Mouse (Mus musculus) CH12F3 (cell line): ENCODE measurements around the gene E130114P18Rik.

Experiments
- in situ Hi-C: fragments of 300-500 bp; cut with MboI; formaldehyde crosslinking; loops from 2 replicates; pipeline ENCODE4 v1.14.3; 2020; ENCODE audit warnings: low sequenced_read_pairs

E130114P18Rik gene

DNA sequence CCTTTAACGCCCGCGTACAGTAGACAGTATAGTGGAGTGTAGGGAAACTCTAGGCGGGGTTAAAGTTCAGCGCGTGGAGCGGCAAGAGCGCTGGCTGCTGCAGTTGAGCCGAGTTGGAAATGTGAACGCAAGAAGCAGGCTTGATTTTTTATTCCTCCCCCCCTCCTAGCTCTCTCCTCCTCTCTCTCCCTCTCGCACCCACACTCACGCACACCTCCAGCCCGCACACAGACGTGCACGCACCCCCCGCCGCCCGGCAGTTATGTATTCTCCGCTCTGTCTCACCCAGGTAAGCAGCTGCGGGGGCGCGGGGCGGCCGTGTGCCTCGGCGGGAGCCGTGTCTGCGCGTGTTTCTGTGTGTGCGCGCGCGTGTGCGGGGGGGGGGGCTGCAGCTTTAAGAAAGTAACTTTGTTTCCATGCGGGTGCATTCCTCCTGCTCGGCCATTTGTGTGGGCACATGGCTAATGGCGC, at the start of gene E130114P18Rik:
Gene E130114P18Rik (minus strand): TSS at position 373 of the 471 bp plus-strand sequence.
- in situ Hi-C loops: no loop called here

DNA sequence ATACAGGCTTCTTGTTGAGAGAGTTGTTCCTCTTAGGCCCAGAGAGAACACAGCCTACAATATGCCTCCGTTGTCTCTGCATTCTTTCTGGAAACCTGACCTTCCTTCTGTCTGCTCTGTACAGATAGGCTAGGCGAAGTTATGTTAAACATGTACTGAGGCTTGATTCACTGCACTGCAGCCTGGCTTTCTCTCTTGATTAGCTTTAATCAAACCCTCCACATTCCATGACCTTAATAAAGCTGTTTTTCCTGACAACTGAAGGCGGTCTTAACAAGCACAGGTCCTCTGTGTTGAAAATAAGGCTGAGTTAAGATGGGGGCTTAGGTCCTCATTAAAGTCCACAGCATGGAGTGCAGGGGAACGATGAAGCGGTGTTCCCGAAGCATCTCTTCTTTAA, 49.2 kb upstream of the E130114P18Rik start:
- in situ Hi-C loops: no loop called here

DNA sequence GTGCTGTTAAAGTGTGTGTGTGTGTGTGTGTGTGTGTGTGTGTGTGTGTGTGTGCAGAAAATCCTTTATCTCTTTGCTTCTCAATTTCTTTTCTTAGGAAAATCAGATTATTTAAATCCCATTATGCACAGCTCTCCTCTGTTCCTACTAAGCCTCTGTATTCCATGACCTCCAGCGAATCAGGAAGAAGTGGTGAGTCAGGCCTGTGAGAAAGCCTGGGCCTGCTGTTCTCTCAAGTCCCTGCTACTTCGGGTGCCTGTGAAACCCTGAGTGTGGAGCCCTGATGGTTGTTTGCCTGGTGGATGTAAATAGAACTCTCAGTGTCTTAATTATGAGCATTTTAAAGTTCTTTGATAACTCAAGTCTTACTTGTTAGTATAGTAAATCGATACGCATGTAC, 48.0 kb upstream of the E130114P18Rik start:
- in situ Hi-C loops: no loop called here

DNA sequence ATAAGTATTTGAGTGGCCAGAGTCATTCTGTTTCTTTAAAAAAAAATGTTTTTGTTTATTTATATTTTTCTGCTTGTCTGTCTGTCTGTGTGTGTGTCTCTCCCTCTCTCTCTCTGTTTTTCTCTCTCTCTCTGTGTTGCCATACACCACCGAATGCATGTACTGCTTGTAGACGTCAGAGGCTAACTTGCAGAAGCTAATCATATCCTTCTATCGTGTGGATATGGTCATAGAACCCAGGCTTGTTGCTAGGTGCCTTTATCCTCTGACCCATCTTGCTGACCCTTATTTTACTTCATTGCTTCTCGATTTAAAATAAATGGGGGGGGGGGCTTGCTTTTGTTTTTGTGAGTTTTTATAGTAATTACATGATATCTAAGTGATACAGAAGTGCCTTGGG, 47.6 kb upstream of the E130114P18Rik start:
- in situ Hi-C loops: no loop called here

DNA sequence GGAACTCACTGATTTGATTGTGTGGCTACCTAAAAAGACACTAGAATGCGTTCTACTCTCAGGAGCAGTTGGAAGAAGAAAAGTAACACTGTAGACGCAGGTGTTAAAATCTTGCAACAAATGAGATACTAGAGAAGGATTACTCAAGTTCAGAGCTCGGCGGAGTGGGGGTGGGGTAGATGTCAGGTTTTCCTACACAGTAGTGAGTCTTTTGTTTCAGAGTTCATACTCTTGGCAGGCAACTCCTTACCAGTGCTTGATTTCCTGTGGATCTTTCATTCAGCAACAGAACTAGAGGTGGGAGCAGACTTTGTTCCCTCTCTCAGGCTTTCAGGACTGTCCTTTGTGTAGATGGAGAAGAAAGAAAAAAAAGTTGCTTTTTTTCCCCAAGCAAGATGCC, 46.6 kb upstream of the E130114P18Rik start:
- in situ Hi-C loops: no loop called here

DNA sequence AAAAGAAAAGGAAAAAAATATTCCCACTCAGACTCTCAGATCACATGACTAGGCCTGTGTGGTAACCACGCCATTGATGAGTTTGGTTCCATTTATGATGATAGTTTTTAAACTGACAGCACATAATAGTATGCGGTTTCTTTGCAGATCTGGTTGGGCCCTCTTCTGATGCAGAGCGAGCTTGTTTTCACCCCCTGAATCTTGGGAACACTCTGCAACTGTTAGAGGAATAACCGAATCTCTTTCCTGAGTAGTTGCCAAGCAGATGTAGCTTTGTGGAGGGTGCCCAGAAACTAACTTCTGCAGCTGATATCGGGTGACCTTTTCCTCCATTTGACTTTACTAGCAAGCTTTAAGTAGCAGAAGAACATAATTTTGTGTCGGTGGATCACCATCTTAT, 45.6 kb upstream of the E130114P18Rik start:
- in situ Hi-C loops: no loop called here

DNA sequence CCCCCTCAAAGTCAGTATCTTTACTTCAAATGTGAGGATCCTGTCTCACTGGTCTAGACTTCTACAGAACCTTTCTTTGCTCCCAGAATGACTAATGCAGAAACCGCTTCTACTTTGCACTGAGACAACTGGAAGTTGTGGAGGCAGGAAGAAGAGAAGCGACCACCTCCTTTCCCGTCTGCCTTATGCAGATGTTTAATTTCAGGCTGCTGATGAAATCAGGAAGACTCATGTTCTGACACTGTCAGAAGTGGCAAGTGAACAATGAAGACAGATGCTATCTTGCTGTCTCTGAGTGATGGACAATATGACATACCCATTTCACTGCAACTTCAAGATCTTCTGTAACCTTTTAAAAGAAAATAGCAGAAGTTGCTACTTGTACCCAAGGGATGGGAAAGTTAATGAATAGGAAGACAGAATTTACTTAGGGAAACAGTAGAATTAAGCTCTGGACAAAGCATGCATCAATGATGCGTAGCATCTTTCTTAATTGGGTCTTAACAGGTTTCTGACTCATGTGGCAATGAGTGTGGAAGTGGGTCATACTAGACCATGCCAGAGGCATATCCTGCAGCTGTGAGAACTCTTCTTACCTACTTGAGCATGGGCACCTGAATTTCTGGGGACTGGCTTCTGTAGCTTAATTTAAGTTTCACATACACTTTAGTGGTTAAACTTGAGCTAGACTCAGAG, 43.8 kb upstream of the E130114P18Rik start:
- in situ Hi-C loops: no loop called here

DNA sequence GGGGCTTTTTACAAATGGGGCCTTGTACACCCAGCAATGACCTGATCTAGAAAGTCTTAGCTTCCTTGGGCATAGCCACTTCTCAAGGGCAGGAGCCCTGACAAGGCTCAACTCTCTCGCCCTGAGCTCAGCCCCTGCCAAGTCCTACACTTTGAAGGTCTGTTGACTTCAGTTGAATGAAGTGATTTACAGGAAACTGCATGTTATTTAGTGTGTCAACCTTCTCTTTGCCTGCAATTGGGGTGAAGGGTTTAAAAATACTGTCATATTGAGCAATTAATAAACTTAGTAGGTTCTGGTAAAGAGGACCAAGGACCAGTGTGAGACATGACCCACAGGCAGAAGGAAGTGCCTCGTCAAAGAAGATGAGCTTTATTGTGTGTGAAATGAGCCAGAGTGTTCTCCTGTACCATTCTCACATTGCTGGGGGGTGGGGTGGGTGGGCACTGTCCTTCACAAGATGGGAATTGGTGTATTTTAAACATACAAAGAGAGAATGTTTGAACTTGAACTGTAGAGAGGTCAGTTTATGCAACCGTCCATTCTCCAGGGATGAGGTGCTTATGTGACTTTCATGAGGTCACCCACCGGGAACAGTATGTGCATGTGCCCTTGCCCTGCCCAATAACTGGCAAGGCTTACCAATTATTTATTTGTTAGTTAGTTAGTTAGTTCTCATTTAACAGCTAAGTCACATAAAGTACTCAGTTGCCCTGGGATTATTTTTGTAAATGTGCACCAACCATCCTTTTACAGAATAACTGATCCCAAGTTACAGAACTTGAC, 42.8 kb upstream of the E130114P18Rik start:
- in situ Hi-C loops: no loop called here

DNA sequence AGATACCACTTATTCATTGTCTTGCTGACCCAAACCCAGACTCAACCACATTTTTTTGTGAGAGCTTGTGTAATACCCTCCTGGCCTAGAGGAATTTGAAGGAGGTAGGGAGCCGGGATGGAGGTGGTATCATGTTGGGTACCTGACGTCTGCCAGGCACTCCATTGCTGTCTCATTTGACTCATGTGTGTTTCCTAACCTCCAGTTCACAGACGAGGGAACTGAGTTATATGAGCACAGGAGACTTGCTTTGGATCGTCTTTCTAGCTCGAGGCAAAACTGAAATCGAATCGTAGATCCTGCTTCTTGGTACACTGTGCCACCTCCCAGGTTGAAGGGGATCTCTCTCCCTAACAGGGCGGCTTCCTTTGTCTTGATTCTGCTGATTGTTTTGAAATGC, 41.2 kb upstream of the E130114P18Rik start:
- in situ Hi-C loops: no loop called here

DNA sequence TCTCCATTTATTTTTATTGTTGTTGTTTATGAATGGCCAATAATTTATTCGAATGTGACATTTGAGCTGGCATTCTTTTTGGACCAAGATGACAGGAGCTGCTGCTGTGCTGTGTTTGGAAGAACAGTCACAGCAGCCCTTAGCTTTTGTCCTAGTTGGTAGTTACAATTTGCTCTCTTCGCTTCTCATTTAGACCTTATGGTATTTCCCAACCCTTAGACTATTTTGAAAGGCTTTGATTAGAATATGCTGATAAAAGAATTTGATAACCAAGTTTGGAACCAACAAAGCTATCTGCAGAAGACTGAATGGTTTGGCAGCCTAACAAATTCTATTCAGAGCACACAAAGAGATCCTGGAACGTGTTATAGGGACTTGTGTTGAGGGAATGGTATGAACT, 40.6 kb upstream of the E130114P18Rik start:
- in situ Hi-C loops: no loop called here

DNA sequence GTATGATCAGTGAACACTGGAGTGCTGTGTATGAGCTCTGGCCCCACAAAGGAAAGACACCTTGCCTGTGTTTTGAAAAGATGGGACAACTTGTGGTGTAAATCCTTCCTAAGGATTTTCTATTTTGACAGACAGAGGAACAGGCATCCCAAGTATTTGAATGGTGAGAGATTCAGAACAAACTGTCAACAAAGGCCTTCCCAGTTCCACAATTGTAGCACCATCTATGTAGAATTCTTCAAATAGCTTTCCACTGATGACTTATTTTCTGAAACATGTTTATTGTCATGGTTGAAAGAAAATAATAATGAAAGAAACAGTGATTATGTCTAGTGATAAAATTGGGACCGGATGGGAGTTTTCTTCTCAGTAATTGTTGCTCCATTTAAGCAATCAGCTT, 39.9 kb upstream of the E130114P18Rik start:
- in situ Hi-C loops: no loop called here

DNA sequence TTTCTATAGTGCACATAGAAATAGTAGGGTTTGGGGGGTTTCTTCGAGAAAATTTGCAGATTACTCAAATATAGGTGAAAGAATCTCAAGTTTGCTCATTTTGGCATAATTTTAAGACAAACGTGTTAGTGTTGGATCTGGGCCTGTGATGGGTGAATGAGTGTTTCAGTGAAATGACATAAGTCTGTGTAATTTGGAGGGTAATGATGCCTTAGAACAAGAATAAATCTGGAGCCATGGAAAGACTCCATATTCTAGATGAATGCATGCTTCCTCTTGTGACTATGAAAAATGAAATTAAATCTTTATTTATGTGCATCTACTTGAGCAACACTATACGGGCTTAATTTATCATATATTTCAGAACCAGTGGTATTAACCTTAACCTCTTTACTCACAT, 38.9 kb upstream of the E130114P18Rik start:
- in situ Hi-C loops: no loop called here

DNA sequence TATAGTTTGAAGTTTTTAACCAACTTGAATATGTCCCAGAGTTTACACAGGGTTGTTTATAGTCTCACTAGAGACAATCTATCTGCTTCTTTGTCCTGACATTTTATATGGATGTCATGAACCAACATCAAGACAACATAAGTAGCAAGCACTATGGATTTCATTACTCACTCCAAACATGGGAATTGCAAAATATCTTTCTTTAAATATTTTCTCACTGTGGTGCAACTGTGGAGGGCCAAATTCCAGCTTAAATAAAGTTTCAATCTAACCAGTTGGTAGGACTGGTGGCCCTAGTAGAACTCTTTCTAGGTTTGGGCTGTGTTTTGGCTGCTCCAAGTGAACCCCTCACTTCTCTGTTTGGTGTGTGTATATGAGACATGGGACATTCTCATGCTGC, 38.1 kb upstream of the E130114P18Rik start:
- in situ Hi-C loops: no loop called here

DNA sequence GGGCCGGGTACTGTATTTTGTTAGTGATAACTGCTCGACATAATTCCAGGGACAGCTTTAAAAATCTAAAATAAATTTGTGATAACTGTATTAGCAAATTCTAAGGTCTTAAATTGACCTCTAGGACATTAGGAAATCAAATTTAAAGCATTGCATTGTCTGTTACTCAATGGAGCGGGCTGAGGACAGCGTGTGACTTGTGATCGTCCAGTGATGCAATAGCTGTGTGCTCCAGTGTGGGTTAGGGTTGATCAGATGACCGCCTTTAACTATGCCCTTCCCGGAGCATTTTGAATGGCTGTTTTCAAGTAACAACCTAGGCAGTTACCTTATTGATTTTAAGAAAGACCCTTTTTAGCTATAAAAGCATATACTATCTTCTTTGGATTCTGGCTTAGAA, 36.6 kb upstream of the E130114P18Rik start:
- in situ Hi-C loops: no loop called here

DNA sequence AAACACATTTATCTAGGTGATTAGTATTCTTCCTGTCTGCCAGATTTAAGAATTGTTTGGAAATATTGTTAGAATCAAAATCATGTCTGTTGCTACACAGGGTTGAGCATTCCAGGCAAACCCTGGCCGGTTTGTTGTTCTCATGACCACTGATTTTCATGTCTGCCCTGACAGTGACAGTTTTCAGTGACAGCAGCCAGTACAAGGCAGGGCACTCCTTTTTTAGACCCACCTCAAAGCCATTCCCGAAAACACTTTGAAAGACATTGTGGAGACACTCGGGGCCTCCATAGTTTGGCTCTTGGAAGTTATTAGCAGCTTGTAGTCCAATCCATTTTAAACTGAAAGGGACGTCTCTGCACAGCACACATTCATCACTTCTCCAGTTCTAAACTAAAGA, 36.1 kb upstream of the E130114P18Rik start:
- in situ Hi-C loops: no loop called here

DNA sequence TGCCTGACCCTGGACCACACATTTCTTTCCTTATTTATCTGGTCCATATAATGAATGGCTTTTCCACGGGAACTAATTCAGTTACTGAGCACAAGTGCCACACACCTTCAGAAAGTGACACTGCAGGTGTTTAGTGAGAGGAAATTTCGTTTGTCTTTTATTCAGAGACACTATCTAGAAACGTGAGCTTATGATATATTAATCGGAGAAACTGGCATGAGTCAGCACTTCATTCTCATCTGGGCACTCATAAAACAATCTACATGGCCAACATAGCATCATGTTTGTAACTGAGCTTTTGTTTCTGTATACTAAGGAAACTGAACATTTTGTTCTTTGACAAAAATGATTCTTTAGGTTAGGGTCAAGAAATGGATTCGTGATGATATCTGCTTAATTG, 35.2 kb upstream of the E130114P18Rik start:
- in situ Hi-C loops: no loop called here

DNA sequence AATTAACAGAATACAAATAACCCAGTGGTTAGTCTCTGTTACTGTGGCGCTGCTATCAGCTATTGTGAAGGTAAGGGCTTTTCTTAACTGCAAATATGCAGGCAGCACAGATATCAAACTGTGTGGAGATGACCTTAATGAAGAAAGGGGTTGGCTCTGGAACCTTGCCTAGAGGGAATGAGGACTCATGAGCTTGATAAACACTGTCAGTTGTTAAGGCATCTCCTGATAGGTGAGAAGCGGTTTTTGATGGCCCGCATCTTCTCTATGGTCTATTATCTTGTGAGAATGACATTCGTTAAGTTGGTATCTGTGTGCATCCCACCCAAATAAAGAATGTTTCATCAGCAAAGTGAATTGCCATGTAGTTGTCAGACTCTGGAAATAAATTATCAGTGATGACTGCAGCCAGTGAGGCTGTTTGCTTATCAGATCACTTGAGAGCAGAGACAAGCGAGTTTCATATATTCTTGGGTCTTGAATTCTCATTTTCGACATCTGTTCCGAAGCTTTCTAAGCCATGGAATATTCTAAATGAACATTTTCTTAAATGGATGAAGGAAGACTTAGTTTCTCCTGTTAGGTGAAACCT, 32.6 kb upstream of the E130114P18Rik start:
- in situ Hi-C loops: no loop called here

DNA sequence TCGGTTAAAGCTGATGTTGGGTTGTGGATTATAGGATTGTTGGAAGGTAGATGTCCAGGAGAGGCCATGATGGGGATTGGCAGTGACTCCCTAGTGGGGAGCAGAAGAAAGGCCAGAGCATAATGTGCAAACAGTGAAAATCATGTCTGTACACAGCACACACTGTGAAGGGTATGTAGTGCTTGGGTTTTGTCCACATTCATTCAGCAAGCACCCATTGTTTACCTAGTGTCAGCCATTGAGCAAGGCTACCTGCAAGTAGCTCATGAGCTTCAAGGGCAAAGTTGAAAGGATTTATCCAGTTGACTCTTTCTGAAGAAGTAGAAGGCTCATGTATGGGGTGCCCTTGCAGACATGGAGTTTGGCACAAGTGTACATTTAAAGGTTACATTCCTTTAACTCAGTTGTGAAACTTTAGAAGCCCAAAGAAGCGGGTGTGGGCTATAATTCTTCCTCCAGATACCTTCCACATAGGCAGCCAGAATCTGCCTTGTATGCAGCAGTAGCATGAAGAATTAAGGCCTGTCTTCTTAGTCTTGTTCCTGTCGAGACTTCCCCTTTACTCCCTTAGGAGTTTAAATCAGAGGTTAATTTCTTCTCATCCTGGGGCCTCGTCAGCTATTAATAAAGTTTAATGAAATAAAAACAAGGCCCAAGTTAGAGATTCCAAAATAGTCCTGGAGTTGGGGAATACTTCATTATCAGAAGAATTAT, 31.9 kb upstream of the E130114P18Rik start:
- in situ Hi-C loops: no loop called here

DNA sequence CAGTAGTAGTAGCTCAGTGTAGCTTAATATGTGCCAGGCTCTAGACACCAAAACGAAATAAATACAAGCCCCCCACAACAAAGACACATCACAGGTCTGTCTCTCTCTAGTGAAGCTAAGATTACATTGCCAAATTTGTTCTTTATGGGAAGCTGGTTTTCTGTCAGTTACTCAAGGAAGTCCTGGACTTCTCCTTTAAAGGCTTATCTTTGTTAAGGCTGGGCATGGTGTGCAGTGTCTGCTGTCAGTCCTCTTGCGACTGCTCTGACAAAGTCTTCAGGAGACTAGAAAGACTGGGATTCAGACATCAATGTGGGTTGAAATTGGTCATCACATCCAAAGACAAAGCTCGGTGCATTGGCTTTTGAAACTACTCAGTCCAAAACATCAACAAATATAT, 31.0 kb upstream of the E130114P18Rik start:
- in situ Hi-C loops: no loop called here

DNA sequence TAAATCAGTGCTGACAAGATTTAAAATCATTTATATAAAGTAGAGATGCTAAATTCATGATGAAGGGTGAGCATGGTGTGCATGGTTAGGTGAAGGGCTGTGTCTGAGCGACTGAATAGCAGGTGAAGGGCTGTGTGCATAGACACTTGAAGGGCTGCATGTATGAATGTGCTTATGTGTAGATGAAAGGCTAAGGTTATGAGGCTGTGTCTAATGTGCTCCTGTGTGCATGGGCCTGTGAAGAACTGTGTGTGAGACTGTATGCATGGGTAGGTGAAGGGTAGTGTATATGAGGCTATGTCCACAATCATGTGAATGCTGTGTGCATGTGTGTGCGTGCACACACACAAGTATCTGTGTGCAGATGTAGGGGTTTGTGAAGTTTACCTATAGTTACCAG, 29.0 kb upstream of the E130114P18Rik start:
- in situ Hi-C loops: no loop called here
